Mouse (Mus musculus) testis, adult 2 months (tissue): Measurements from ENCODE around the gene Arap1.

Source experiments
- CTCF ChIP-seq: fragments of 200-500 bp; IDR thresholded peaks from 2 replicates; pipeline ENCODE4 v1.5.1; 2012; ENCODE audit warnings: low read depth, mild to moderate bottlenecking, inconsistent platforms, low read length, moderate library complexity; ENCODE audit not compliant: control insufficient read depth, insufficient read depth, insufficient replicate concordance
- POLR2A ChIP-seq: fragments of 200-500 bp; IDR thresholded peaks from 2 replicates; pipeline ENCODE4 v1.6.1; 2012; ENCODE audit warnings: low read depth, mild to moderate bottlenecking, inconsistent platforms, low read length, moderate library complexity; ENCODE audit not compliant: control insufficient read depth

DNA sequence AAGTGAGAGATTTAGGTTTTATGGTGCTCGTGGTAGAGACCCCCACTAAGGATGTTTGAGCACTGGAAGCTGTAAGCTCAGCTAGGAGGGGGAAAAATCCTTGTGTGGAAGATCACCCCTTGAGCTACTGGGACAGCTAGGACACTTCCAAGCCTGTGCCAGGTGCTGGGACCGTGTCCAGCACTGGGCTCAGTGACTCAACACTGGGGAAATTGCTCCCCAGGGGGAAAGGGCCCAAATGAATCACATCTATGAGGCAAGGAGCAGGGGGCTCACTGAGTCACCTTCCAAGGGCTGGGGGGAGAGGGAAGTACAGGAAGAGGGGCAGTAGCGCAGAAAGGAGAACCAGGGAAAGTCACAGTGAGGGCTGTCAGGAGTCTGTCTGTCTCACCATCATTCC is 102.0 kb downstream of the Arap1 start:
- TF ChIP-seq POLR2A, result no peak
- TF ChIP-seq CTCF, result no peak
